In the genomic region with DNA sequence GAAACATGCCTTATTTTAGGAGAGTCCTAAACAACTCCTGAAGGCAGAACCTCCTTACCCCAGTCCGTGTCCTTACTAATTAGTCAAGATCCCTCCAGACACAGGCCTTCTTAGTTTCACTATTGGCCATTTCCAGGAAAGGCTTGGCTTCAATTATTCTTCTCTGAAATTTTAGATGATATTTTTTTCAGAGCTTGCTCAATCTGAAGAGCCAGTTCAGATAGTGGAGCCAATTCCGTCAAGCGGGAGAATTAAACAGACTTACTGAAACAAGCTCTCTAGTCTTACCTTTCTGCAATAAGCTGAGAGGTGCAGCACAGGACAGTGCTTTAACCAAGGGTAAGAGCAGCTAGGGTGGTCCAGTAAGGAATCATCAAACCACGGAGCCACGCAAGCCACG, we compare ENCODE assay signal across 26 mouse cellular contexts. TPM values are rescaled to one million over a fixed set of nuclear protein-coding genes. Genes with fewer than 3 reads are reported as not detected.
DNase-seq lines count a peak whose midpoint lies in the region; ATAC-seq and TF ChIP-seq lines count a peak whose summit lies in the region.
"Had no signal": no experiment of that assay in that cellular context is flagged by ENCODE, and none has a peak within 500 bp of the region (broad histone marks: within the 10 kb centered on the region; RNA-seq: fewer than 3 reads in every experiment).

No protein-coding gene starts in this region.

- H3K9ac ChIP-seq in heart, embryonic 12.5 days, result no peak overlapping the region
- H3K9ac ChIP-seq in lung, postnatal 0 days (replicated peaks; ENCODE audit: low read depth), result no peak overlapping the region
- no peak overlapping the region for H3K9ac ChIP-seq in intestine, postnatal 0 days (ENCODE audit: low read depth, low read length)
- H3K9ac ChIP-seq: embryonic facial prominence, embryonic 12.5 days; hindbrain, embryonic 13.5 days; limb, embryonic 13.5 days; midbrain, embryonic 15.5 days; neural tube, embryonic 15.5 days had no signal

- no peaks in the 10 kb centered on the region for H3K27me3 ChIP-seq in heart, embryonic 12.5 days (replicated peaks)
- H3K27me3 ChIP-seq in lung, postnatal 0 days (replicated peaks; ENCODE audit: insufficient read depth, low read length), result no peaks in the 10 kb centered on the region
- no peaks in the 10 kb centered on the region for H3K27me3 ChIP-seq in intestine, postnatal 0 days (replicated peaks; ENCODE audit: control insufficient read depth, insufficient read depth, low read length)
- H3K27me3 ChIP-seq: embryonic facial prominence, embryonic 12.5 days; hindbrain, embryonic 13.5 days; limb, embryonic 13.5 days; midbrain, embryonic 15.5 days; neural tube, embryonic 15.5 days had no signal

- ATAC-seq in heart, embryonic 12.5 days (ENCODE audit: insufficient number of reproducible peaks, low FRiP score), result no peak
- ATAC-seq in lung, postnatal 0 days, result no peak
- ATAC-seq in intestine, postnatal 0 days, result no peak
- ATAC-seq: activated CD4-positive, CD25-positive, alpha-beta regulatory T cell, adult 4 months; forebrain, embryonic 14.5 days; midbrain, embryonic 15.5 days had no signal

- no peak overlapping the region for H3K4me3 ChIP-seq in heart, embryonic 12.5 days
- no peak overlapping the region for H3K4me3 ChIP-seq in lung, postnatal 0 days (ENCODE audit: low read depth, low read length)
- H3K4me3 ChIP-seq in intestine, postnatal 0 days (ENCODE audit: low read depth, low read length), result no peak overlapping the region
- H3K4me3 ChIP-seq: embryonic facial prominence, embryonic 12.5 days; heart, embryonic 10.5 days; hindbrain, embryonic 13.5 days; layer of hippocampus, adult 2 months; left cerebral cortex, adult 2 months; limb, embryonic 13.5 days; midbrain, embryonic 10.5 days; midbrain, embryonic 15.5 days; neural tube, embryonic 15.5 days had no signal

- TF ChIP-seq EP300 in lung, postnatal 0 days (IDR thresholded peaks at IDR 0.05), result no peak

- H3K4me2 ChIP-seq in heart, embryonic 12.5 days, result no peak overlapping the region
- H3K4me2 ChIP-seq in lung, postnatal 0 days (replicated peaks; ENCODE audit: low read depth, low read length), result no peak overlapping the region
- no peak overlapping the region for H3K4me2 ChIP-seq in intestine, postnatal 0 days (replicated peaks; ENCODE audit: low read depth)
- H3K4me2 ChIP-seq: embryonic facial prominence, embryonic 12.5 days; hindbrain, embryonic 13.5 days; limb, embryonic 13.5 days; midbrain, embryonic 15.5 days; neural tube, embryonic 15.5 days had no signal

- DNase-seq in heart, adult 9 months (ENCODE audit: low spot score in 2 of 2), result peak; percentile 41 to 50
- DNase-seq in lung, postnatal 0 days (ENCODE audit: low spot score), result peak; percentile 66
- DNase-seq in lung, postnatal 10 days, result no peak
- no peak for DNase-seq in embryo, embryonic 11 days
- DNase-seq in embryo, embryonic 10.5 days (ENCODE audit: low spot score), result no peak
- DNase-seq: adrenal gland, adult 8-10 months; cerebellum, adult 8-10 months; cerebellum, postnatal 25 days; heart, postnatal 36 days; kidney, adult 2 months; lung, adult 2 months; retina, postnatal 1 day; right cerebral cortex, postnatal 25 days had no signal

- H3K9me3 ChIP-seq in heart, embryonic 12.5 days (replicated peaks), result no peaks in the 10 kb centered on the region
- H3K9me3 ChIP-seq in lung, postnatal 0 days (ENCODE audit: low read length), result no peaks in the 10 kb centered on the region
- no peaks in the 10 kb centered on the region for H3K9me3 ChIP-seq in intestine, postnatal 0 days (ENCODE audit: control insufficient read depth)
- H3K9me3 ChIP-seq: embryonic facial prominence, embryonic 12.5 days; heart, embryonic 10.5 days; hindbrain, embryonic 13.5 days; limb, embryonic 13.5 days; midbrain, embryonic 10.5 days; midbrain, embryonic 15.5 days; neural tube, embryonic 15.5 days had no signal

- 93% methylated on average over 6 of the region's 6 CpGs for WGBS in heart, embryonic 12.5 days
- 78% methylated on average over 6 of the region's 6 CpGs for WGBS in lung, postnatal 0 days
- WGBS in intestine, postnatal 0 days, result 87% methylated on average over 6 of the region's 6 CpGs

- no peak overlapping the region for H3K27ac ChIP-seq in heart, embryonic 12.5 days (ENCODE audit: poor library complexity, severe bottlenecking)
- no peak overlapping the region for H3K27ac ChIP-seq in lung, postnatal 0 days (ENCODE audit: low read length)
- peak overlapping the region; percentile 46; the same call in 1 of the 2 replicates for H3K27ac ChIP-seq in intestine, postnatal 0 days (ENCODE audit: low read depth, low read length)
- H3K27ac ChIP-seq: embryonic facial prominence, embryonic 12.5 days; heart, embryonic 10.5 days; hindbrain, embryonic 13.5 days; layer of hippocampus, adult 2 months; left cerebral cortex, adult 2 months; limb, embryonic 13.5 days; midbrain, embryonic 10.5 days; midbrain, embryonic 15.5 days; neural tube, embryonic 15.5 days had no signal

- no peaks in the 10 kb centered on the region for H3K36me3 ChIP-seq in heart, embryonic 12.5 days
- no peaks in the 10 kb centered on the region for H3K36me3 ChIP-seq in lung, postnatal 0 days (ENCODE audit: insufficient read depth, low read length)
- H3K36me3 ChIP-seq in intestine, postnatal 0 days (ENCODE audit: control insufficient read depth, insufficient read depth), result 0 out of 2 replicates have a peak, but pooled peaks cover 6% of the 10 kb centered on the region
- H3K36me3 ChIP-seq: embryonic facial prominence, embryonic 12.5 days; heart, embryonic 10.5 days; limb, embryonic 13.5 days; midbrain, embryonic 15.5 days; neural tube, embryonic 15.5 days had no signal

- 0 out of 2 replicates have a peak, but pooled peaks cover 15% of the 10 kb centered on the region for H3K4me1 ChIP-seq in heart, embryonic 12.5 days (replicated peaks)
- H3K4me1 ChIP-seq in lung, postnatal 0 days (ENCODE audit: insufficient read depth, low read depth, low read length), result peaks cover 9% of the 10 kb centered on the region; the same call in 1 of the 2 replicates
- peaks cover 17% of the 10 kb centered on the region for H3K4me1 ChIP-seq in intestine, postnatal 0 days (replicated peaks; ENCODE audit: control insufficient read depth, insufficient read depth, low read length)
- H3K4me1 ChIP-seq: embryonic facial prominence, embryonic 12.5 days had no signal

- TF ChIP-seq CTCF in lung, postnatal 0 days (IDR thresholded peaks at IDR 0.05), result no peak
- TF ChIP-seq CTCF in intestine, postnatal 0 days (IDR thresholded peaks at IDR 0.05; ENCODE audit: low read depth), result no peak; the same call in 1 of the 2 replicates

RNA-seq across cellular contexts. Expression of a gene that starts 11.9 kb away (rescaled TPM):
- 24.6 and 25.5 TPM in 2 replicates for polyA plus RNA-seq in heart, embryonic 12.5 days (2016; fragmentation: Nextera tagmentation; extraction: Ambion mirVana)
- polyA plus RNA-seq in lung, postnatal 0 days (2015; fragmentation: Nextera tagmentation; extraction: Ambion mirVana), result 28.6 and 38.5 TPM in 2 replicates
- 64.3 and 78.9 TPM in 2 replicates for polyA plus RNA-seq in intestine, postnatal 0 days (2015; fragmentation: Nextera tagmentation; extraction: Ambion mirVana)

Comparison
In these comparisons a context has a peak if more than half of its experiments do, and no peak if none do; other contexts are left out.
1. DNase-seq: peak in heart, adult 9 months (2 of 2) and lung, postnatal 0 days (single experiment); none in lung, postnatal 10 days (single experiment), embryo, embryonic 11 days (single experiment) and embryo, embryonic 10.5 days (single experiment).